Mouse (Mus musculus) kidney, embryonic 15.5 days (tissue): Measurements from ENCODE around the gene Teddm2. TPM values are rescaled to one million over a fixed set of nuclear protein-coding genes. Genes with fewer than 3 reads are reported as not detected.
"Not testable (repeated sequence)": the region's sequence is repeated elsewhere in the genome, so short reads cannot be mapped to it uniquely, and the experiment has no call there.

Experiments used
- ATAC-seq: fragments of 200-750 bp; cut with Nextera tagmentation; replicated peaks from 2 replicates; pipeline ENCODE4 v1.8.0; 2017; ENCODE audit warnings: moderate TSS enrichment; ENCODE audit not compliant: low FRiP score
- H3K27ac ChIP-seq: fragments of 300-500 bp; sonication (generic); 2 replicates; pipeline ENCODE4 v1.5.1; 2015; ENCODE audit warnings: mild to moderate bottlenecking, inconsistent platforms
- H3K27me3 ChIP-seq: fragments of 300-500 bp; sonication (generic); 2 replicates; pipeline ENCODE4 v1.6.1; 2015; ENCODE audit warnings: inconsistent platforms
- H3K36me3 ChIP-seq: fragments of 300-500 bp; sonication (generic); 2 replicates; pipeline ENCODE4 v1.6.1; 2015; ENCODE audit warnings: inconsistent platforms
- H3K4me1 ChIP-seq: fragments of 300-500 bp; sonication (generic); 2 replicates; pipeline ENCODE4 v1.6.1; 2015; ENCODE audit warnings: inconsistent platforms
- H3K4me2 ChIP-seq: fragments of 300-500 bp; sonication (generic); 2 replicates; pipeline ENCODE4 v1.6.1; 2015; ENCODE audit warnings: moderate library complexity, mild to moderate bottlenecking, inconsistent platforms
- H3K4me3 ChIP-seq: fragments of 300-500 bp; sonication (generic); replicated peaks from 2 replicates; pipeline ENCODE4 v1.5.1; 2015; ENCODE audit warnings: mild to moderate bottlenecking, inconsistent platforms
- H3K9ac ChIP-seq: fragments of 300-500 bp; sonication (generic); 2 replicates; pipeline ENCODE4 v1.6.1; 2015; ENCODE audit warnings: mild to moderate bottlenecking, inconsistent platforms
- H3K9me3 ChIP-seq: fragments of 300-500 bp; sonication (generic); replicated peaks from 2 replicates; pipeline ENCODE4 v1.6.1; 2016; ENCODE audit warnings: inconsistent platforms
- WGBS: fragments of 180-500 bp; shearing (Covaris S2); methylation state at CpG from one replicate; pipeline ENCODE4 v1.1.7; 2015; ENCODE audit warnings: mixed read lengths; 5-methylcytosine and 5-hydroxymethylcytosine counted together
- polyA plus RNA-seq: library from polyadenylated mRNA; unstranded; fragments of >200 nt; fragmentation: Nextera tagmentation; extraction: Ambion mirVana; gene quantifications from 2 replicates; pipeline ENCODE4 v1.2.1, GENCODE M21; 2015

Teddm2 gene
- polyA plus RNA-seq, 1 experiment from 2014 or later, result 0.62 TPM

DNA sequence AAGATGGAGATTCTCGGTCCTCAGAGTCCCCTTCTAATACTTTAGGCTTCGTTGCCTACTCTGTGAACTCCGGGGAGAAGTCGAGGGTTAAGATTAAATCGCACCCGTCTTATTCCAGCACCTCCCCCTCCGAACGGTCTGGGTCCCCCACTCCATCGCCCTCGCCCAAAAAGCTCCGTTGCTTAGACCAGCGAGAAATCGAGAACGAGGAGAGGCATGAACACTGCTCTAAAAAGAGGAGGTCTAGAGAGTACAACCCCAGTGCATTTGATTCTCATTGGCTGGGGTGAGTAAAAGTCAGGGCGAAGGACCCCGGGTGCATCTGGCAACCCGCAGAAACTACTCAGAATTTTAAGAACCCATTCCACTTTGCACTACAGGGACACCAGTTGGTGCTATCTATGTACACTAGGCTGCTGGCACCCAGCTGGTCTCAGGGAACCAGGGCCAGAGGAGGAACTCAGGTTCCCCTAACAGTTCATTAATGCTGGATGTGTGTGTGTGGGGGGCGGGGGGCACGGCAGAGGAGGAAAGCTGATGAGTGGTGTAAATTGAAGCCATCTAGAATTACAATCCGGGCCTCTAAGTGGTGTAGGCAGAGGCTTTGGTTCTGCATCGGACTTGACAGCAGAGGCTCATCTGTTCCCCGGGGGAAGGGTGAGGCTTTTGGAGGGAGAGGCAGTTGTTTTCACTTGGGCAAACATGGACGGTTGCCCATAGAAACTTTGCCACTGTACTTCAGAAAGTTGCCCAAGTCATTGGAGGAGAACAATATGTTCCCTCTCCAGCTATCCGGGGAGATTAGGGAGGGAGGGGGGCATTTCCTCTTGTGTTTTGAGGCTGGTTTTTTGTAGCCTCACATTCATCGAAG is 1.1 kb upstream of the Teddm2 start:
- ATAC-seq, result peak; percentile 7
- H3K4me3 ChIP-seq, result peak overlapping the region; percentile 88
- 1% methylated on average over 25 of the region's 25 CpGs for WGBS
- peak overlapping the region; percentile 62 for H3K4me2 ChIP-seq
- H3K27ac ChIP-seq, result peak overlapping the region; percentile 98
- H3K9ac ChIP-seq, result peak overlapping the region; percentile 88
- no peaks in the 10 kb centered on the region for H3K9me3 ChIP-seq
- peaks cover 35% of the 10 kb centered on the region for H3K36me3 ChIP-seq
- H3K27me3 ChIP-seq, result no peaks in the 10 kb centered on the region
- H3K4me1 ChIP-seq, result peaks cover 27% of the 10 kb centered on the region

DNA sequence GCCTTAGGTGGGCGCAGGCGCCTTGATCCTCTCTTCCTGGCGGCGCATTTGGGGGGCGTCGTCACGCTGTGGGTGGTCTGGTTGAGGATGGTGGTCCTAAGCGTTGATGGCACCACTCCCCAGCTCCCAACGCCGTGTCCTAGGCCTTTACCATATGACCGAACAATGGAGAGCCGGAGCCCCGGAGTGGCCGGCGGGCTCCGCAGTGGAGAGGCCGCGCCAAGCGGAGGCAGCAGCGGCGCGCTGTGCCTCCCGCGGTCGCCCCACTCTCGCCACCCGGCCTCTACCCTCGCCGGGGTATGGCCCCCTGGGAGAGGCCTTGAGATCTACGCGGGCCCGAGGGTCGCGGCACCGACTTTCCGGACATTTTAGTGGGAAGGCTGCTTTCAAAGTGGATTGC is 353 bp upstream of the Teddm2 start:
- ATAC-seq, result peak; percentile 40

GRCm38 (mm10) chr1:153898989-153899730 is 868 bp downstream of the Teddm2 start:
- Histone ChIP-seq H3K9ac (peak overlapping the region; percentile 61), H3K36me3 (peaks cover 15% of the 10 kb centered on the region), H3K4me1 (peaks cover 27% of the 10 kb centered on the region), H3K27ac (peak overlapping the region; percentile 98), H3K4me2 (peak overlapping the region; percentile 62), H3K9me3 (no peaks in the 10 kb centered on the region), H3K27me3 (0 out of 2 replicates have a peak, but pooled peaks cover 3% of the 10 kb centered on the region), H3K4me3 (peak overlapping the region; percentile 88)
- ATAC-seq, result peak; percentile 41
- 21% methylated on average over 22 of the region's 22 CpGs for WGBS

More for the DNA sequence above, 353 bp upstream of the Teddm2 start:
- peaks cover 27% of the 10 kb centered on the region for H3K4me1 ChIP-seq
- peak overlapping the region; percentile 88 for H3K4me3 ChIP-seq
- H3K27ac ChIP-seq, result peak overlapping the region; percentile 98
- no peaks in the 10 kb centered on the region for H3K27me3 ChIP-seq
- H3K36me3 ChIP-seq, result peaks cover 27% of the 10 kb centered on the region
- no peaks in the 10 kb centered on the region for H3K9me3 ChIP-seq
- under 1% methylated on average over 36 of the region's 36 CpGs for WGBS
- peak overlapping the region; percentile 62 for H3K4me2 ChIP-seq
- peak overlapping the region; percentile 88 for H3K9ac ChIP-seq

DNA sequence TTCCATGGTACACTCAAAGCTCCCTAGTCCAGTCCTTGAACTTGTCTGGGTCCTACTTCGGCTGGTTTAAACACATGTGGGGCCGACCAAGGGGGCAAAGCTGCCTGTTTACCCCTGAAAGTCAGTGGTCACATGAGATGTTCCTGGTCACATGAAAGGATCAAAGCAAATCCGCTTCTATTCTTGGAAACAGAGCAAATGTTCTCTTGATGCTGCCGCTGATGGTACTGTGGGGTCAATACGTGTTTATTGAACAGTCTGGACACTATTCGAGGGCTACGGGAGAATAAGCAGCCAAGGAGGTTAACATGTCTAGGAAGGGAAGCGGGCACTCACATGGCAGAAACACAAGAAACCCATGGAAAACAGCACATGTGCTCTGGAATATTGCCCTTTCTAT is 2.8 kb downstream of the Teddm2 start:
- no peak for ATAC-seq
- H3K27me3 ChIP-seq, result 0 out of 2 replicates have a peak, but pooled peaks cover 3% of the 10 kb centered on the region
- no peak overlapping the region for H3K9ac ChIP-seq
- H3K9me3 ChIP-seq, result no peaks in the 10 kb centered on the region
- H3K4me2 ChIP-seq, result no peak overlapping the region
- H3K27ac ChIP-seq, result no peak overlapping the region
- 79% methylated on average over 8 of the region's 8 CpGs for WGBS
- H3K4me1 ChIP-seq, result peaks cover 21% of the 10 kb centered on the region
- H3K36me3 ChIP-seq, result no peaks in the 10 kb centered on the region
- no peak overlapping the region for H3K4me3 ChIP-seq

DNA sequence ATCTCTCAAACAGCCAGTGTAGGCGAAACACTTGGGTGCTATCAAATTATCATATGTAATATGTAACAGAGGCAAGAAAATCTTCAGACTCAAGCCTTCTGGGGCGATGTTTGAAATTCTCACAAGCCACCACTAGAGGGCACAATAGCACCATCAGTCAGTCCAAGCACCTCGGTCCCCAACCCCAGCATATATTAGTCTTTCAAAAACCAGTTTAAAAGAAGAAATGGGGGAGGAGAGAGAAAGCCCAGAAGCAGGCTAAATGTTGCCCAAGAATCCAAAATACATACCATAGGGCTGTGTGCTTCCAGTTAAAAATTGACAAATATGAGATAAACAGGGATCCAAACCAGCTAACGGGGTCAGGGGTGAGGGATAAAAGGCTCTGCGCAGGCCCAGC is 5.0 kb downstream of the Teddm2 start:
- Histone ChIP-seq H3K9ac (no peak overlapping the region), H3K4me2 (no peak overlapping the region), H3K9me3 (no peaks in the 10 kb centered on the region), H3K4me3 (no peak overlapping the region), H3K27me3 (0 out of 2 replicates have a peak, but pooled peaks cover 3% of the 10 kb centered on the region), H3K27ac (no peak overlapping the region), H3K36me3 (no peaks in the 10 kb centered on the region), H3K4me1 (peaks cover 7% of the 10 kb centered on the region)
- ATAC-seq, result no peak
- WGBS, result 38% methylated on average over 5 of the region's 5 CpGs

DNA sequence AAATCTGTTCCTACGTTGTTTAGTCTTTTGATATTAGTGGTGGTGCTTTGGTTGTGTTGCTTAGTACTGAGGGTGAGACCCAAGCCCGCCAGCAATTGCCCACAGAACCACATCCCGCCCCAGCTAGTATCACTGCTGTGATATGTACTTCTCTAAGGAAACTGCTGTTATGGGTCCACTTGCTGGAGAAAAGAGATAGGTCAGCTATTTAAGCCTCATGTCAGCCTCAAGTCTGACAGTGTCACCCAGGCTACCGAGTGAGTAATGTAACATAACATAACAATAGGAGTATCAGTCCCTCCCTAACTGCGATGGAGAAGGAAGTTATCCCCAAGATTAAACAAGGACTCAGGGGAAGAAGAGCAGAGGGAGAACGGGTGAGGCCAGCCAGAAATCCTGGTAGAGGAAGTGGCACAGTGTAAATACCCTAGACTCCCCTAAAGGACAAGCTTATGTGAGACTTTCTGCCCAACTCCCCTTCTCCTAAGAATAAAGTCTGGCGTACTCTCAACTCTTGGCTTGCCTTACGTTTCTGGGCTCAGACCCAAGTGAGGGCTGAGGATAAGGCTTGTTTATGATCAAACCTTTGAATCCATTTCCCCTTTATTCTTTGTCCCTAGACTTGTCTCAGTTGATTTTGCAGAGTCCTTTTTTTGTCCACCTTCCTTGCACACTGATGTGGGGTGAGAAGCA is 5.7 kb downstream of the Teddm2 start:
- Histone ChIP-seq H3K9ac (no peak overlapping the region), H3K36me3 (no peaks in the 10 kb centered on the region), H3K4me2 (no peak overlapping the region), H3K27ac (no peak overlapping the region), H3K4me3 (no peak overlapping the region), H3K4me1 (peaks cover 7% of the 10 kb centered on the region), H3K9me3 (no peaks in the 10 kb centered on the region), H3K27me3 (0 out of 2 replicates have a peak, but pooled peaks cover 3% of the 10 kb centered on the region)
- ATAC-seq, result no peak
- WGBS, result 59% methylated on average over 8 of the region's 8 CpGs

DNA sequence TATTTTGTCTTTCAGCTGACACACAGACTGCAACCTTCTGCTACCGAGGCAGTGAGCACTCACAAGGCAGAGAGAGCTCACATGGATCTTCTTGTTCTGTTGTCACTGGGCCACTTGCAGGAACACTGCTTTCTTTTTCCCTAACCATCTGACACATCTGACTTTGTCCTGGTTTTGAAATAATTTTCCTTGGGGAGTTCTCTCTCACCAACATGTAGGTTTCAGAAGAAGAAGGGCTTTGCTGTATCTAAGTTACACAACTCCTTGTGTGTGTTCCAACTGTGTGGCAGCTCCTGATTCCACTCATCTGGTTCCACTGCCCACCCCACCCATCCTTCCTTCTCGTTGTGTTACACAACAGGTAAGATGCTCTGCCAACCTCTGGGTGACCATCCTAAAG is 6.3 kb downstream of the Teddm2 start:
- no peaks in the 10 kb centered on the region for H3K9me3 ChIP-seq
- H3K36me3 ChIP-seq, result no peaks in the 10 kb centered on the region
- peaks cover 3% of the 10 kb centered on the region; the same call in 1 of the 2 replicates for H3K4me1 ChIP-seq
- H3K9ac ChIP-seq, result no peak overlapping the region
- H3K4me2 ChIP-seq, result no peak overlapping the region
- WGBS, result 72% methylated on average over 2 of the region's 2 CpGs
- no peak overlapping the region for H3K27ac ChIP-seq
- H3K4me3 ChIP-seq, result no peak overlapping the region
- ATAC-seq, result no peak
- 0 out of 2 replicates have a peak, but pooled peaks cover 3% of the 10 kb centered on the region for H3K27me3 ChIP-seq

DNA sequence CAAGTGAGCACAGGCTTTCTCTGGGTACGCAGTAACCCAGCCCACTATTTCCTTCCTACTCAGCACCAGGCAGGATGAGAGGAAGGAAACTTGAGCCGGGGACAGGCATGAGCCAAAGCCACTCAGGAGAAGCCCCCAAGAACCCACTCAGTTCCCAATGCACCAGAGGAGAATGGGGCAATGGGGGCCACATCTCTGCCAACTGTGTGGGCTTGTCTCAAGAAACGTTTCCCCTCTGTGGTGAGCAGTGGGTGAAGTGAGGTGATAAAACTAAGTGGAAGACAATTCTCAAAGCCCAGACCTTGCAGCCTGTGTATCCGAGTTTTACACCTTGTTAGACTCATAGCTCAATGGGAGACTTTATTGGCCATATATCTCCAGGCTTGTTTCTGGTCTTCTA is 8.6 kb downstream of the Teddm2 start, which contains the start of gene Teddm1a:
Gene Teddm1a, plus strand, starts transcription at position 301 of the 400 bp plus-strand sequence.
- Histone ChIP-seq H3K9ac (no peak within 1 kb of the TSS), H3K4me2 (no peak within 1 kb of the TSS), H3K36me3 (no peaks in the 10 kb centered on the region), H3K4me3 (no peak within 1 kb of the TSS), H3K4me1 (peaks cover 5% of the 10 kb centered on the region; the same call in 1 of the 2 replicates), H3K27me3 (0 out of 2 replicates have a peak, but pooled peaks cover 3% of the 10 kb centered on the region), H3K27ac (no peak within 1 kb of the TSS), H3K9me3 (no peaks in the 10 kb centered on the region)
- WGBS, result 33% methylated on average over 4 of the region's 4 CpGs
- ATAC-seq, result no peak

DNA sequence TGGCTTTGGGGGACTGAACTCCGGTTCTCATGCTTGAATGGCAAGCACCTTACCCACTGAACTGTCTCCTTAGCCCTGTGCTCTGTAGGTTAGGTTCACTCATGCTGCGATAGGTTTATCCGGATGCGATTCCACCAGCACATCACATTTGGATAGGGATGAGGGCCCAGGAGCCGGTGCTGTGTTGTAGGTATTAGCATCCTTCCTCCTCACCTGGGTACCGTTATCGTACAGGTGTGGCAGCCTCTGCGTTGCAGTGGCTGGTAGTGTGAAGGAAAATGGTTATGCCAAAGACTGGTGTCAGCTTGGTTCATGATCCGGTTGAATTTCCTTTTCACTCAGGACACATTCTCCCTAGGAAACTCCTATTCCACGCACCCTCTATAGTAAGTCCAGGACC is 9.9 kb downstream of the Teddm2 start:
- H3K4me1 ChIP-seq, result peaks cover 11% of the 10 kb centered on the region; the same call in 1 of the 2 replicates
- ATAC-seq, result no peak
- H3K4me3 ChIP-seq, result no peak overlapping the region
- 0 out of 2 replicates have a peak, but pooled peaks cover 3% of the 10 kb centered on the region for H3K27me3 ChIP-seq
- no peak overlapping the region for H3K4me2 ChIP-seq
- 91% methylated on average over 10 of the region's 10 CpGs for WGBS
- H3K27ac ChIP-seq, result no peak overlapping the region
- H3K9me3 ChIP-seq, result no peaks in the 10 kb centered on the region
- H3K9ac ChIP-seq, result no peak overlapping the region
- H3K36me3 ChIP-seq, result no peaks in the 10 kb centered on the region

- ATAC-seq, result peak; percentile 79
- Histone ChIP-seq H3K9ac (no peak overlapping the region), H3K36me3 (no peaks in the 10 kb centered on the region), H3K27ac (no peak overlapping the region), H3K27me3 (no peaks in the 10 kb centered on the region), H3K4me1 (peaks cover 11% of the 10 kb centered on the region; the same call in 1 of the 2 replicates), H3K4me2 (no peak overlapping the region), H3K9me3 (no peaks in the 10 kb centered on the region), H3K4me3 (no peak overlapping the region)
- WGBS, result 19% methylated on average over 17 of the region's 17 CpGs
These were observed 13.9 kb downstream of the Teddm2 start for GRCm38 (mm10) chr1:153886024-153886633.

GRCm38 (mm10) chr1:153880391-153880790 is 19.6 kb downstream of the Teddm2 start:
- not testable (repeated sequence) for ATAC-seq, H3K4me2 ChIP-seq, H3K27ac ChIP-seq, H3K4me3 ChIP-seq, H3K27me3 ChIP-seq, H3K36me3 ChIP-seq, H3K9me3 ChIP-seq, H3K9ac ChIP-seq, H3K4me1 ChIP-seq
- 98% methylated on average over 17 of the region's 17 CpGs for WGBS
